Mouse (Mus musculus) MEL-GATA-1-ER (cell line): ENCODE data around the gene Snx25.

Experiments used
- DNase-seq: peaks from one replicate; pipeline ENCODE4 v3.0.0-alpha.2; 2012; ENCODE audit warnings: low read depth; ENCODE audit errors: extremely low read depth

Snx25 gene

DNA sequence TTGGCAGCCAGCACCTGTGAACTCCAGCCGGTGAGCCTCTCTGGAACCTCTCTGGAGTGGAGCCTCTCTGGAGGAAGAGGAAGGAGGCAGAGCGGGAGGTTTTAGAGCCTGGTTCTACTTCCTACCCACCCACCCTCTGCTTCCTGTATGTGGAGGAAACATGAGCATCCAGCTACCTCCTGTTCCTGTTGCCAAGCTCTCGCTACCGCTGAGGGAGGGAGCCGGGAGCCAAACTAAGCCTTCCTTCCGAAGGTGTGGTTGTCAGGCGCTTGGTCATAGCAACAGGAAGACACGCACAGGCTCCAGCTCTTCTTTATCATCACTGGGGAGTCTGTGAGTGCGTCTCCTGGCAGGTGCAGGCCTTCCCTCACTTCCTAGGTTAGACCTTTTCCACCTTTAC, 129.8 kb downstream of the Snx25 start:
- DNase-seq: no peak

DNA sequence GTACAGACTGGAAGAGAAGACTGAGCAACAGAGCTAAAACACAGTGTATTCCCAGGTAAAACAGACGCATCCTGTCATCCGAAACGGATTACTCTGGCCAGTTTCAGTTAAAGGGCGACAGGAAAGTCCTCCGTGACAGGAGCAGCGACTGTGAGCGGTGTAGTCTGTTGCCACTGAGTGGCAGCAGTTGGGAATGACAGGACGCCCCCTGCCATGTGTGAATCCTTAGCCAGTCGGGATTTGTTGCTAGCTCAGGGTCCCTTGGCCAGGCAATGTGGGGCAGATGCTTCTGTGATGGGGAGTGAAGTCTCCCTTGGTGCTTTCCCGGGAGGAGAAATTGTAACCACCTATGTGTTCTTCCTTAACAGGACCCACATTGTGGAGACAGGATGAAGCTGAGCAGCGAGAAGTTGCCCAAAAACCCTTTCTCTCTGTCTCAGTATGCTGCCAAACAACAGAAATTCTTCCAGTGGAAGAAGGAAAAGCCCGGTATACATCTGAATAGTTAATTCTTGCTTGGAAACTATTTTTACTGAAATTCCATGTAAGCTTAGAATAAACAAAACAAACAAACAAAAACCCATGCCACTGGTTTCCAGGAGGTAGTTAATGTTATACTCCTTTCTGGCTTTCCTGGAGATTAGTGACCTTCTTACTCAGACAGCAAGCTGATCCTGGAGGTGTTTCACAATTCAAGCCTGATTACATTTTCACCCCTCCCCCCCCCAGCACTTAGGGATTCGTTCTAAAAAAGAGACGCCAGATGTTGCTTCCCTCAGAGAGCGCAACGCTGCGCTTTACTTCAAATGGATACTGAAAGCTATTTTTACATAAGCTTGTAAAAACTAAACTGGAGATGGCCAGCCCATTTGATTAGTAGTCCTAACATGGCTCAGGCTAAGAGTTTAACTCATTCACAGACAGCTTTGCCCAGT, 140.9 kb downstream of the Snx25 start:
- no peak for DNase-seq

DNA sequence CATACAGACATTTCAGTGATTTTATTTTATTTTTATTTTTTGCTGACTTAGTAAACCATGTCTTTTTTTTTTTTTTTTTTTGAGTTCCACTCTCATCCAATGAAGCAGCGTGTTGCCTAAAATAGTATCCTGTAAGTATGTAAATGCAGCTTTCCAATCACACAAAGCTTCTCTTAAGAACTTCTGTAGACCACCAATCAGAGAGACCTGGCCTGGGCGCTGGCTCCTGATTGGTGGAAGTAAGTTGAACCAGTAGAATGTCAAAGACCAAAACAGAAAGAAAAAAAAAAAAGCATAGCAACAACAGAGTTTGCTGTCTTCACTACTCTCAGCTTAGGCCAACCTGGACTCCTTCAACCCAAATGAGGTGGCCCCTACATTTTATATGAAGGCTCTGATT, 141.7 kb downstream of the Snx25 start:
- no peak for DNase-seq

DNA sequence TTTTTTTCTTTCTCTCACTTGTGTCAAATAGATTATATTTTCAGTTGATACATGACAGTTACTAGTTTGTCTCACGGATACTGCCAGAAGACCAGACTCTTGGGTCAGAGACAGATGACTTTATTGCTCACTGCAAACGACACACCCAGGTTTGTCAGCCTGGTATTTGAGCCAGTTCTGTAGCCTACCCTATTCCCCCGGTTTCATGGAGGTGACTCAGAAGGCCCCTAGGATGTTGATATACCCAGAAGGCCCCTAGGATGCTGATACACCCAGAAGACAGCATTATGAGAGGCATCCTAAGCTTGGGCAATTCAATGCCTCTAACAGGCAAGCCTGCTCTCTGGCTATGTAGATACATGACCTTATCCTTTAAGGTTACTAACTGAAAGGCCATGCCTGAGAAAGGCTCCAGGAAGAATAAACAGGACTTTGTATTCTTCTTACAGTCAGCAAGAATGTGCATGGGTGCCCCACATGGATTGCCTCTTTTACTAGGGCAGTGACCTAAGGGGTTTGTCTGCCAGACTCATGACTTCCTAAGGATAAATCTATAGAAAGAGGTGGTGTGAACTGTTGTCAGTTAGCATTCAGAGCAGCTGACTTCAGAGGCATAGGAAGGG, 144.8 kb downstream of the Snx25 start:
- no peak for DNase-seq

DNA sequence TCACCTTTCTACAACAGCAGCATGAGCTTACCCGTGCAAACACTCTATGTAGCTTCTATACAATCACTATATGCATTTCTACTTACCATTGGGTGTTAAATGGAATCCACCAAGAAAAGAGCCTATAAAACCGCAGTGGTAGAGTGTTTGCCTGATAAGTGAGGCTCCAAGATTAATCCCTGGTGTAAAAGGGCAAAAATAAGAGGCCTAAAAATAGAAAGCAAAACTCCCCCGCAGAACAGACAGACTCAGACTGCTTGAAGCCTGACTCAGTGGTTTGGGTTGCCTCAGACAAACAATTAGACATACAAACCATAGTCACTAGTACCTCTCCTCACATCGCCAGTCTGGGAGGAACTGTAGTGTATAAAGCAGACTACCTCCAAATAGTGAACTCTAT, 146.4 kb downstream of the Snx25 start, which contains the start of gene Ankrd37:
Ankrd37 (minus strand) TSS at position 112 of the 400 bp plus-strand sequence.
- no peak for DNase-seq

DNA sequence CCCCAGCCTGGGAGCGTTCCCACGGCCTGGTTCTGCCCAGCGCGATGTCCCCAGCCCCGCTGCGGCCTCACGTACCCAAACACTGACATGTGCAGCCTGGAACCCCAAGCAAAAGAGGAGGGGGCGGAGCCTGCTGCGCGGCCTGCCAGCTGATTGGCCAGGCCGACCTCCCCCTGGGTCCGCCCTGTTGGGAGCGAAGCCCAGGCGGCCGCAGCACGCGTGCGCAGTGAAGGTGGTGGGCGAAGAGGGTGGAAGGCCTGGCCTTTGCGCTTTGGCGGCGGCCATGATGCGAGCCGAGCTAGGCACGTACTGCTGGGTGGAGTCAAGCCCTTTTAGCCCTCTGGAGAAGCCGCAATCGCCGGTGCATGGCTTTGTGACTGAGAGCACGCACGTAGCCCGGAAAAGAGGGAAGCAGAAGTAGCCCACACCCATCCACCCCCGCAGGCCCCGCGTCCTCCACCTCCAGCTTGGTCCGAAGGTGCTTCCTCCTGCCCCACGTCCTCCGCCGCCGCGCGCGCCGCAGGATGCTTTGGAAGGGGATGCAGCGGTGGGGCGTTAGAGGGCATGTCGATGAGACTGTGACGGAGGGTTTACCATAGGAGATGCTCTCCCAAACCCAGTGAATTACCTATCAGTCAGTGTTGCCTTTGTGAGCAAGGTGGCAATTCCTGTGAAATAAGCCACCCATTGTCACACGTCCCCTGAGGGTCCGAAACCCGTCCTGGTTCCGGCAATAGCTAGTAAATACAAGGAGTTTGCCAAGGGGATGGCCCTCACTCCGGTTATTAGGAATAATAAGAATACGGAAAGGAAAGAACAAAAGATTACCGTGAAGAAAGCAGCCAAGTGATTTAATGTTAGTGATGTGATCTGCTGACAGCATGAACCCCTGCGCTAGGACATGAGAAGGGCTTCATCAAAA, 151.9 kb downstream of the Snx25 start:
- peak; percentile 93 for DNase-seq

DNA sequence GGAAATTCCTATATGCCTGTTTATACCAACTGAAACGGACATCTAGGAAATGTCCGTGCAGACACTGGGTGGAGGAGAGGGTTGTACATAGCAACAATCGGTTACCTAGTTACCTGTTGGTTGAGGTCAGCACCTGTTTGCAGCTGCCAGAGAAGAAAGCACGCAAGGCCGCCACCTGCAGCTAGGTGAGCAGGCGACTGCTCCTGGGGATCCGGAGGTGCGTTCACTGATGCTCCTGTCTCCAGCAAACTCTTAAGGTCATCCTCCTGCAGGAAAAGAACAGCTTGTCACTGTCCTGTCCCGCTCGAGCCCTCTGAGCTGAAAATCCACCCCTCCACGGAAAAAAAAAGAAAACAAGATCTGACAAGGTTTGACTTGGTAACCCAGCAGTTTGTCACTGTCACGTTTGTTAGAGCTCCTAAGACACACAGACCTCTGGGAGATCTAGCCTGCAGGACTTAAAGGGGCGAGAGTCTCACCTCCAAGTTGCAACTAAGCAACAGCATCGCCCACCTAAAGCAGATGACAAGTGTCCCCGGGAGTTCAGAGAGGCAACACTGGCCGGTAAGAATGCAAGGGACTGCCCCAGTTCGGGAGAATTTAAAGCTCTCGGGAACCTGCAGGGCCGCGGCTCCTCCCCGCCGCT, 152.7 kb downstream of the Snx25 start, which contains the start of gene Lrp2bp:
Lrp2bp (plus strand) TSS at position 166 of the 646 bp plus-strand sequence.
- peak; percentile 52 for DNase-seq

DNA sequence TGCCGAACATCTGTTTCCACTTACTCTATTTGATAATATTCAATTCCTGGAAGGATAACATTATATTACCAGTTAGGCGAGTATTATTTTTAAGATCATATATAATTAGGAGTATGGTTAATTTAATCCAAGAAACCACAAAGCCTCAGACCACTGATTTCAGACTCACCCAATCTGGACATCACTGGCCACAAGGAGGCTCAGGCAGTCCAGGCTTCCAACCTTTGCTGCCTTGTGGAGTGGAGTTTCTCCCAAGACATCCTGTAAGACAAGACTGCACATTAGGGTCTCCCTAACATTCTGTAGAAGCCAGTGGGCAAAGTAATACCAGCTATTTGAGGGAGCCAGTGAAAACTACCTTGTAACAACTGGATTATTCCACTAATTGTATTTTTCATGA, 153.7 kb downstream of the Snx25 start:
- no peak for DNase-seq

DNA sequence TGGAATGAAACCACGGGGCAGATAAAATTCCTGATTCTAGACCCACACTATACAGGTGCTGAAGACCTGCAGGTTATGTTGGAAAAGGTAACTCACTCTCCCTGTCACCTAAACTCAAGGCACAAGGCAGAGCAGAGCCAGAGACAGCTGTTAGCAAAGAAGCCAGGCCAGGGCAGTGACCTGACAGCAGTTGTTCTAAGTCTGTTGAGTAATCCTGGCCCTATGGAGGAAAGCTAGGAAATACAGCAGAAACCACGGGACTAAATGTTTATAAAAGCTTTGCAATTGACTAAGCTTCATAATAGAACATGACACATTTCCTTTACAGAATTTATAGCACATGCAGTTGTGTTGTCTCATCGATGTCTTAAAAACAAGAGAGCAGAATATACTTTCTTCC, 156.4 kb downstream of the Snx25 start:
- DNase-seq: no peak

DNA sequence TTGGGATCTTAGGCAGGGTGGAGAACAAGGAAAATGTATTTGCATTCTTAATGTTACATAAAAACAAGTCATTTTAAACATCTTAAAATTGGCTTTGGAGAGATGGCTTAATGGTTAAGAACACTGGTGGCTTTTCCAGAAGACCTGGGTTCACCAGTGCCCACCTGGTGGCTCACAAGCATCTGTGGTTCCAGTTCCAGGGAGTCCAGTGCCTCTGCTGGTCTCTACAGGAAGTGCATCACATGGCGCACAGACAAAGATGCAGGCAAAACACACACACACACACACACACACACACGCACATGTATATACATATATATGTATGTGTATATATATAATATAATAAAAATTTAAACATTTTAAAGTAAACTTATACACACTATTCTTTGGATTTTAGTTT, 157.8 kb downstream of the Snx25 start:
- DNase-seq: no peak

DNA sequence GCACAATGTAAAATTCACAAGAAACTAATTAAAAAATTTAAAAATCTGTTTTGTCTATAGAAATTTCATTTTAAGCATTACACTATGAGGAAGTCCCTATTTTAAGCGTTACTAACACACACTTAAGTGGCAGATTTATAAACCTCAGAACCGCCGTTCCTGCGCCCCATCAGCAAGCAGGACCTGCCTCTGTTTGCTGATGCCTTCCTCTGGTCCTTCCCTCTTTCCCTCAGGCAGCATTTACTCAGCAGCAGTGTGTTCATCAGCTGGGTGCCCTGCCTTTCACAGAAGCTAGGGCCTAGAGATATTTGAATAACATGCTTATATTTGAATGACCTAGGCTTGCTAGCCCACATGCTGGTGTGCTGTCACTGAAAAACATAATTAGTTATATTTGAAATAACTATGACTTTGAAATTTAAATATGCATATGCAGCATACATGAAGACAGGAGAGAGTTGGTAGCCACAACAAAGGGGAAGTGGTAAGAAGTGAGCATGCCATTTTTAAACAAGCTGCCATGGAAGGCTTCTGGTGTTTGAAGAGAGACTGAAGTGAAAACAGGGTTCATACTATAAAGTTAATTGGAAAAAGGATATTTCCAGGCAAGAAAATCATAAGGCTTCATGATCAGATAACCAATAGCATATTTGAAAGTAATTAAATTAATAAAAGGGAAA, 161.2 kb downstream of the Snx25 start:
- DNase-seq: no peak

DNA sequence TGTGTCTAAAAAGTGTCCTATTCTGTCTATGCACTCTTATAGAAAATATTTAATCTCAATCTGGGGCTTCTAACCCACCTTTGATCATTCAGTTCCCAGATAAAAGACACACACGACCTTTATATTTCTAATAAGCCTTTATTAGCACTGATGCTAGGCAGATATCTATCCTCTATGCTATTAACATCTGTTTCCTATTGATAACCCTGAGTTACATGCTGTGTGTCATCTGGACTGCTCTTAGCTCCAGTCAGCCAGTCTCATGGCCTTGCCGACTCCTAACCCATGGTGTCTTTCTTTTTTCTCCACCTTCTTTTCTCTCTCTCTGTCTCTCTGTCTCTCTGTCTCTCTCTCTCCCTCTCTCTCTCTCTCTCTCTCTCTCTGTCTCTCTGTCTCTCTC, 163.8 kb downstream of the Snx25 start:
- DNase-seq: no peak

DNA sequence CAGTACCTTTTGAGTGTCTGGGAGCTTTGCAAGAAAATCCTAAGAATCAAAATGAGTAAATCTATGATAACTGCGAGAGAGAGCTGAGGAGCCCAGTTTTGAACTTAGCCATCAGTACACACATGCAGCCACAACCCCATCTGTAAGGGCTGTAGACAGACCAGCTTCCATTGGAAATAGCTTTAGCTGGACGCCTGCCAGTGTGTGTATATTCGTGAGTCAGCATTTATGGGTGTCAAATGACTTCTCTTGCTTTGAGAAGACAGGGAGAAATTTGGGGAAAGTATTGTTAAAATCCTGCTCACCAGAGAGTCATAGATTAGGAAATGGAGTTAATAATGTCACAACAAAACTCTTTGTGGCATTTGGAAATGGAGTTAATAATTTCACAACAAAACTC, 165.3 kb downstream of the Snx25 start:
- DNase-seq: no peak
